Mouse (Mus musculus) liver, embryonic 14.5 days (tissue): Measurements from ENCODE around the gene Sema3c. TPM values are rescaled to one million over a fixed set of nuclear protein-coding genes. Genes with fewer than 3 reads are reported as not detected.

ENCODE experiments used
- ATAC-seq: fragments of 200-750 bp; cut with Nextera tagmentation; 2 replicates; pipeline ENCODE4 v1.8.0; 2017; ENCODE audit warnings: moderate number of reproducible peaks, mild to moderate bottlenecking, moderate library complexity; ENCODE audit not compliant: insufficient read depth
- DNase-seq, 3 experiments: peaks; one replicate each; pipeline ENCODE4 v3.0.0-alpha.2; 2012 to 2013; ENCODE audit warnings: low read depth in 3 of 3, low spot score in 3 of 3
- H3K27ac ChIP-seq: fragments of 300-500 bp; sonication (generic); 2 replicates; pipeline ENCODE4 v1.5.1; 2014; ENCODE audit warnings: moderate library complexity, mild to moderate bottlenecking, control low read depth, inconsistent platforms
- H3K27me3 ChIP-seq: fragments of 300-500 bp; sonication (generic); 2 replicates; pipeline ENCODE4 v1.6.1; 2014; ENCODE audit warnings: mild to moderate bottlenecking, low read length, moderate library complexity; ENCODE audit not compliant: control insufficient read depth, insufficient read depth
- H3K36me3 ChIP-seq: fragments of 300-500 bp; sonication (generic); replicated peaks from 2 replicates; pipeline ENCODE4 v1.6.1; 2014; ENCODE audit warnings: low read depth; ENCODE audit not compliant: control insufficient read depth, insufficient read depth
- H3K4me1 ChIP-seq, 2 experiments: fragments of 200-500 bp in 1 of 2; fragments of 300-500 bp in 1 of 2; sonication (generic) in 1 of 2; replicated peaks; 2 replicates each; pipeline ENCODE4 v1.6.1; 2012 to 2014; ENCODE audit warnings: antibody characterized with exemption in 1 of 2, inconsistent platforms in 1 of 2, low read length in 1 of 2; ENCODE audit not compliant: control insufficient read depth in 2 of 2, insufficient read depth in 2 of 2
- H3K4me2 ChIP-seq: fragments of 300-500 bp; sonication (generic); 2 replicates; pipeline ENCODE4 v1.6.1; 2014; ENCODE audit warnings: low read depth, mild to moderate bottlenecking, control low read depth, moderate library complexity
- H3K4me3 ChIP-seq, 2 experiments: fragments of 200-500 bp in 1 of 2; fragments of 300-500 bp in 1 of 2; sonication (generic) in 1 of 2; 2 replicates each; pipeline ENCODE4 v1.5.1; 2012 to 2014; ENCODE audit warnings: low read depth in 2 of 2, low read length in 2 of 2, mild to moderate bottlenecking in 2 of 2, control low read depth in 1 of 2, inconsistent platforms in 1 of 2, moderate library complexity in 1 of 2; ENCODE audit not compliant: insufficient read depth in 1 of 2
- H3K9ac ChIP-seq: fragments of 300-500 bp; sonication (generic); replicated peaks from 2 replicates; pipeline ENCODE4 v1.6.1; 2014; ENCODE audit warnings: mild to moderate bottlenecking, control low read depth, moderate library complexity
- H3K9me3 ChIP-seq: fragments of 300-500 bp; sonication (generic); 2 replicates; pipeline ENCODE4 v1.6.1; 2016; ENCODE audit warnings: low read length, mixed read lengths; ENCODE audit not compliant: control insufficient read depth
- CTCF ChIP-seq: IDR thresholded peaks from 2 replicates; pipeline ENCODE4 v1.5.1; 2016; ENCODE audit warnings: antibody characterized with exemption, low read depth, control low read depth
- EP300 ChIP-seq: IDR thresholded peaks from 2 replicates; pipeline ENCODE4 v1.6.1; 2016; ENCODE audit warnings: antibody characterized with exemption, low read depth
- WGBS: fragments of 180-500 bp; shearing (Covaris S2); extraction: QIAGEN DNeasy Blood & Tissue Kit; methylation state at CpG from one replicate; pipeline ENCODE4 v1.1.7; 2014; ENCODE audit not compliant: insufficient replicate concordance; 5-methylcytosine and 5-hydroxymethylcytosine counted together
- polyA plus RNA-seq, 2 experiments: library from polyadenylated mRNA; depleted of rRNA in 1 of 2; stranded (reverse) in 1 of 2; unstranded in 1 of 2; fragments of >200 nt; fragmentation: Nextera tagmentation in 1 of 2; extraction: Ambion mirVana in 1 of 2; gene quantifications; 2 replicates each; pipeline versions ENCODE4 v1.2.1 to v1.2.3; 2012 to 2014

Gene Sema3c
- polyA plus RNA-seq, 2 experiments, result 0.10 to 0.15 TPM

DNA sequence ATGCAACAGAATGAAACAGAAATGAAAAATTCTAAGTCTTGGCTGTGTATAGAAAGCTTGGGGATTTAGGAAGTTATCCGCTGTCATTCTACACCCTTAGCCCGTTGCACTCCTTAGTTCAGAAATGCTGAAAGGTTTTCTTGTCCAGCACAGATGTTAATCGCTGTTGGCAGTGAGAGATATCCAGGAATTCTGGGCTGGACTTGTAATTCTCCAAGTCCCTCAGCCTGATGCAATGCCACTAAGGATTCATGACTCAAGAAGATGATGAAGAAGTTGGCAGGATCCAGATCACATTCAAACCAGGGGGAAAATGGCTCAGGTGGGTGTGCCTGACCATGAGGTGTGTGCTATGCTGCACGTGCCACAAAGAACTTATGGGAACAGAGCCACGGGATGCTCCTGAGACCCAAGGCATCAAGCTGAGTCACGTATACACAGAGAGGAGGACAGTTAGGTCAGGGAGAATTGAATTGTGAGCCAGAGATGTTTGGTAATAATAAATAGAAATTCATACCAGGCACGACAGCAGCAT is 179.5 kb downstream of the Sema3c start:
- Histone ChIP-seq H3K27ac (no peak overlapping the region), H3K9ac (no peak overlapping the region), H3K27me3 (no peaks in the 10 kb centered on the region), H3K4me3 (no peak overlapping the region), H3K4me2 (no peak overlapping the region), H3K36me3 (no peaks in the 10 kb centered on the region), H3K9me3 (no peaks in the 10 kb centered on the region), H3K4me1 (no peaks in the 10 kb centered on the region)
- ATAC-seq, result no peak
- 58% methylated on average over 7 of the region's 7 CpGs for WGBS
- no peak for TF ChIP-seq CTCF
- no peak for TF ChIP-seq EP300
- DNase-seq, result no peak

DNA sequence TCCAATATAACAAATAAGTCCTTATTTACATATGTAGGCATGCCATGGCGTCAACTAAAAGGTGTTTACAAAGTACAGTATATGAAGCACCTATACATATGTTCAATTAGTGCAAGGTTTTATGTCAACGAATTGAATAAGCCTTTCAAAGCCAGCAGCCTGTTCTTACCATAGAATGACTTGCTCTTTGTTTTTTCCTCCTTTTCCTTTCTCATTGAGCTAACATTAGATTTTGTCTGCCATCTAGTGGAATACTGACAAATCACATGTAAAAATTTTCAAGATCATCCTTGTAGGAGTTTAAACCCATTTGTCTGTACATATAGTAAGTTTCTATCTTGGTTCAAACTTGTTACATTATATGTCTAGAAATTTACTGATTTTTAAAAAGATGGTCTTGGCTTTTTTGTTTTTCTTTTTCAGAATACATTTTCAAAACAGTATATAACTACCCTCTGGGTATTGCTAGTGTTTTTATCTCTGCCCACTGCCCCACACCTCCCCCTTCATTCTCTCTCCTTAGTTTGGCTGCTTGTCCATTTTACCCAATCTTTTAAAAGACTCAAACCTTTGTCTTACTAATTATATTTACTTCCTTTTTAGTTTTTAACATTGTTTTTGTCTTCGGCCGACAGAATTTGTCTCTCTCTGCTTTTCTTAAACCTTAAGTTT is 192.1 kb downstream of the Sema3c start:
- Histone ChIP-seq H3K4me2 (no peak overlapping the region), H3K36me3 (no peaks in the 10 kb centered on the region), H3K9ac (no peak overlapping the region), H3K27me3 (no peaks in the 10 kb centered on the region), H3K9me3 (no peaks in the 10 kb centered on the region), H3K4me3 (no peak overlapping the region), H3K4me1 (no peaks in the 10 kb centered on the region), H3K27ac (no peak overlapping the region)
- ATAC-seq, result no peak
- peak in 1 of 3 experiments; percentile 3 for DNase-seq
- WGBS, result 44% methylated on average over 4 of the region's 4 CpGs
- TF ChIP-seq CTCF (no peak; the same call in 1 of the 2 replicates), EP300 (no peak)

DNA sequence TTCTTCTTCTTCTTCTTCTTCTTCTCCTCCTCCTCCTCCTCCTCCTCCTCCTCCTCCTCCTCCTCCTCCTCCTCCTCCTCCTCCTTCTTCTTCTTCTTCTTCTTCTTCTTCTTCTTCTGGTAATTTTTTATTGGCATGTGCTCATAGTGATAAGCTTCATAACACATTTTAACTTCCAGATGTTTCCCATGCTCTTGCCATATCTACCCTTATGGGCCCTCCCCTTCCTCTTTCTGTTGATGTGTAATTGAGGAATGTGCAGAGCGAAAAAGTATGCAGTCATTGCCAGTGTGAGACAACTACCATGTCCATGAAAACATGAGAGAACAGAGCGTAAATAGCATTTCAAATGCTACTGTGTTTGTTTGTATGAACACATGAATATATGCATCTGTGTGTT is 196.2 kb downstream of the Sema3c start:
- TF ChIP-seq EP300, result no peak
- TF ChIP-seq CTCF, result no peak
- no peaks in the 10 kb centered on the region for H3K9me3 ChIP-seq
- H3K4me2 ChIP-seq, result no peak overlapping the region
- ATAC-seq (no peak), DNase-seq (no peak)
- no peaks in the 10 kb centered on the region for H3K4me1 ChIP-seq
- H3K27me3 ChIP-seq, result no peaks in the 10 kb centered on the region
- H3K36me3 ChIP-seq, result no peaks in the 10 kb centered on the region
- 47% methylated on average over 2 of the region's 2 CpGs for WGBS
- no peak overlapping the region for H3K27ac ChIP-seq
- no peak overlapping the region for H3K4me3 ChIP-seq
- H3K9ac ChIP-seq, result no peak overlapping the region

DNA sequence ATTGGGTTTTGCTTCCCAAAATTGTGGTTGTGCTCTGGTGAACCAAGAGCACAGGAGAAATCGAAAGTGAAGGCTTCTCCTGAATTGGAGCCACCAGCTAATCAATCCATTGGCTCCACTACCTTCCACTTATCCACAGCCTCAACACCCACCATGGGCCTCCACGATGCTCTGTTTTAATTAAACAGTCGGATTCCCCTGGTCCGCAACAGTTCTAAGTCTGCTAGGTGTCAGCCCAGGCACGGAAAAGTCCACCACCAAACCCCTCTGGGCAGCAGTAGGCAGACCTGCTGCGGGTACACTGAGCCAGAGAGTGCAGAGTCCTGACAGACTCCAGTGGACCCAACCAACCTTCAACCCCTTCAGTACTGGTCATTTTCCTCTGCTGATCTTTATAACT is 202.5 kb downstream of the Sema3c start:
- WGBS, result 68% methylated on average over 6 of the region's 6 CpGs
- H3K4me2 ChIP-seq, result no peak overlapping the region
- H3K27me3 ChIP-seq, result no peaks in the 10 kb centered on the region
- no peak overlapping the region for H3K4me3 ChIP-seq
- TF ChIP-seq CTCF (no peak), EP300 (no peak)
- DNase-seq, result peak; percentile 80 to 84 (median 82)
- ATAC-seq, result peak; percentile 52; the same call in 1 of the 2 replicates
- no peaks in the 10 kb centered on the region for H3K36me3 ChIP-seq
- H3K9me3 ChIP-seq, result no peaks in the 10 kb centered on the region
- H3K9ac ChIP-seq, result no peak overlapping the region
- H3K4me1 ChIP-seq, result no peaks in the 10 kb centered on the region
- H3K27ac ChIP-seq, result no peak overlapping the region

Other genes with a start within 250 kb of the Sema3c start
- not detected in 2 replicates for gene Speer4f2, start 201.1 kb upstream of the Sema3c start, polyA plus RNA-seq (2012; rRNA removed)
- not detected in 2 replicates for gene Speer4f2, start 201.1 kb upstream of the Sema3c start, polyA plus RNA-seq (2014; fragmentation: Nextera tagmentation; extraction: Ambion mirVana)
- gene Speer4f1, start 98.2 kb upstream of the Sema3c start, polyA plus RNA-seq (2012; rRNA removed), result not detected in 2 replicates
- gene Speer4f1, start 98.2 kb upstream of the Sema3c start, polyA plus RNA-seq (2014; fragmentation: Nextera tagmentation; extraction: Ambion mirVana), result not detected in 2 replicates